Mouse (Mus musculus) adrenal gland, postnatal 14 days (tissue): ENCODE data around the gene Olfr667. TPM values are rescaled to one million over a fixed set of nuclear protein-coding genes. Genes with fewer than 3 reads are reported as not detected.
"Not testable (repeated sequence)": the region's sequence is repeated elsewhere in the genome, so short reads cannot be mapped to it uniquely, and the experiment has no call there.

Source experiments
- DNase-seq: peaks from one replicate; pipeline ENCODE4 v3.0.0; 2021; ENCODE audit warnings: mixed read lengths
- long read RNA-seq, 2 experiments: library from polyadenylated mRNA; stranded (forward); transcript quantifications; one replicate each; pipeline ENCODE4 v2.0.0; 2021
- total RNA-seq: library from RNA; stranded (reverse); gene quantifications from 2 replicates; pipeline ENCODE4 v1.2.3, GENCODE M21; 2021

Olfr667 gene
- not detected in 2 replicates for total RNA-seq
- long read RNA-seq, experiment 1, result 0 reads
- long read RNA-seq, experiment 2, result 0 reads

DNA sequence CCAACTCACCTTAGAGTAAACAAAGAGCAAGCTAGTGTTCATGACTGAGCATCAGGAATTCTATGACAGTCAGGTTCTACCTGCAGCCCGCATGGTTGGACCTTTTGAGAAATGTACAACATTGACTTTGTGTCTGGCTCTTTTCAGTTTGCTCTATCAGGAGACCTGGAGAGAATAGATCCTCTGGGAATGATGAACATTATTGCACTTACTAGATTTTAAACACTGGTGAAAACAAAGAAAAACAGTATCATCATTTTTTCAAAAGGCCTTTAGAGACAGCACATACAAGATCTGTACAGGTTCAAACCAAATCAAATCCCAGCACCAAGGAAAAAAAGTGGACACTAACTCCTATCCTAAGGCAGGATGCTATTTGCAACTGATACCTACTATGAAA, at the start of gene Olfr667:
Gene Olfr667 (minus strand): TSS at position 101 of the 400 bp plus-strand sequence.
- DNase-seq, result no peak

DNA sequence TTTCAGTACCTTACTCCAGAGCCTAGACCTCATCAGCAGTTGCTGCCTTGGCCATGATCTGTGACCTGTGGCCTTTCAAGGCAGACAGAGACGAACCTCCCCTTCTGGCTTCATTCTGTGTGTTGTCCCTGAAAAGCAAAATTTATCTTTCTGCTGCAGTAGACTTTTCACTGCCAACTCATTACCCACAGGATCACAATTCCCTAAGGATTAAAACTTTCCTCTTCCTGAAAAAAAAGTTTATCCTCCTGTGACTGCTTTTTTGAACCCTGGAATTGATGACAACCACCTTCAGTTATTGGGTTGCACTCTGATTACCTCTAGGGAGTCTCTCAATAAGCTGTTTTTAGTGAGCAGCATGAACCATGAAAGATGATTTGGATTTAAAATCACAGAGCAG, 41.2 kb upstream of the Olfr667 start, which contains the start of gene Olfr670:
Gene Olfr670 (minus strand): TSS at position 101 of the 400 bp plus-strand sequence.
- DNase-seq, result no peak

DNA sequence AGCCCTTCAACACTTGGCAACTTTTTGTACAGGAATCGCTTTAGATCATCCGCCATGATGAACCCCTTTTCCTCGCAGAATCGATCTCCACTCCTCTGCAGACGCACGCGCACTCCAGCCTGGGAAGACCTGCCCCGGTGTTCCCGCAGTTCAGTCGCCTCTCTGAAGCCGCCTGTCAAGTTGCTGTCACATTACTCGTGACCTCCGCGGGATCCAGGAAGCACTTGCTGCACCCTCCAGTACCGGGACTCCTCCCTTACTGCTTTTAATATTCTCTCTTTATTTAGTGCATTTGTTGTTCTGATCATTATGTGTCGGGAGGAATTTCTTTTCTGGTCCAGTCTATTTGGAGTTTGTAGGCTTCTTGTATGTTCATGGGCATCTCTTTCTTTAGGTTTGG, 29.0 kb upstream of the Olfr667 start:
- DNase-seq, result not testable (repeated sequence)

DNA sequence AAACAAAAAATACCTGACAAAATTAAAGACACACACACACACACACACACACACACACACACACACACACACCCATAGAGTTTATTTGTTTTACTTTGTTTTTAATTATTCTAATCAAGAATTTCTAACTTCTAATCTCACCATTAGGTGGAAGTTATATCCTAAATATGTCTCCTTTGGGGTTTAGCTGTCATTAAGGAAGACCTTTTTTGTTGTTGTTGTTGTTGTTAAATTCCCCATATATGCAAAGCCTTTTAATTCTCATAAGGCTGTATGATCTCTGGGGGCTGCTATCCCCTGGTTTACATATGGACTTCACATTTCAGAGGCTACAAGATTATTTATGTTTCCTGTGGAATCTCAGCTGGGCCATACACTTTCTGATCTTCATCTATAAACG, 12.7 kb upstream of the Olfr667 start, which contains the start of gene Olfr669:
Gene Olfr669 (plus strand): TSS at position 301 of the 400 bp plus-strand sequence.
- no peak for DNase-seq

DNA sequence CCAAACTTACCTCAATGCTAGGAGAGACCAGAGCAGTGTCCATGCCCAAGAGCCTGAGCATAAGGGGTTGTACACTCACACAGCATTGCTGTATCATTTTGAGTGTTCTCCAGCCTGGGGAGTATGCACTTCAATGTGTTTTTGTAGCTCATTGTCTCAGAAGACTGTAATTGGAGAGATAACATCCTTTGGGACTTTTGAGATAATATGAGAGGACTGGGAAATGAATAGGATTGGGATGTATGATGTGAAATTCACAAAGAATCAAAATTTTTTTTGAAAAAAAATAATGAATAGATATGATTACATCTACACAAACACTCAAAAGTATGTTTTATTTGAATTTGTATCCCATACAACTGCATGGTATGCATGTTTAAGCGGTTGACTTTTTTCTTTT, 6.7 kb upstream of the Olfr667 start, which contains the start of gene Olfr668:
Gene Olfr668 (minus strand): TSS at position 101 of the 400 bp plus-strand sequence.
- no peak for DNase-seq

DNA sequence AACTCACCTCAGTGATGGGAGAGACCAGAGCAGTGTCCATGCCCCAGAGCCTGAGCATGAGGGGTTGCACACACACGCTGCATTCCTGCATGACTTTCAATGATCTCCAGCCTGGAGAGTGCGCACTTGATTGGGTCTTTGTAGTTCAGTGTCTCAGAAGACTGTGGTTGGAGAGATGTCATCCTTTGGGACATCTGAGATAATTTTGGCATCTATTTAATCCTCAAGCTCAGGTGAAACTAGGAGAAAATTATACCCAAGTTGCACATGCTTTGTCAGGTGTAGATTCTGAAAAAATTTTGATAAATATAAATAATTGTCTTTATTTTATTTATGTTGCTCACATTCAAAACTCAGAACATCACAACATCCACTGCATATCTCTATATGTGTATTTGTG, 25.4 kb downstream of the Olfr667 start, which contains the start of gene Olfr666:
Gene Olfr666 (minus strand): TSS at position 101 of the 400 bp plus-strand sequence.
- no peak for DNase-seq

DNA sequence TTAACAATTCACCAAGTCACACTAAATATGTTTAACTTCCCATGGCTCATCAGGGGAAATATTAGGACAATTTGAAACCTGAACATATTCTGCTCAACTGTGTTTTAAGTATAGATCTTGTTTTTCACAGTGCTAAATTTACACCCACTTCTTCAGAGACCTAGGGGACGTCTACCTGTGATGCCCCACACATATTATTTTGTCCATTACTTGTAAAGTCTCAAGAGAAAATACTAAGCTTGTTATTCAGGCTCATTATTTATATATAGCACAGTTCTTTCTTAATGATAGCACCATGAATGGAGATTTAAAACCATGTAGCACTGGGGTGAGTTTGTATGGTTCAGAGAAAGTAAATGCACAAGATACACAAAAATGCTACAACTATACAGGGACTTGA, 43.6 kb downstream of the Olfr667 start, which contains the start of gene Olfr665:
Gene Olfr665 (plus strand): TSS at position 301 of the 400 bp plus-strand sequence.
- DNase-seq, result no peak

Other genes starting within 250 kb of the Olfr667 start
- not detected in 2 replicates for gene Olfr661, start 235.0 kb downstream of the Olfr667 start, total RNA-seq
- gene Usp17le, start 144.0 kb downstream of the Olfr667 start, total RNA-seq, result not detected in 2 replicates
- not detected in 2 replicates for gene Usp17lb, start 78.9 kb downstream of the Olfr667 start, total RNA-seq
- gene Usp17la, start 64.5 kb downstream of the Olfr667 start, total RNA-seq, result not detected in 2 replicates
- gene Olfr665, start 43.5 kb downstream of the Olfr667 start, total RNA-seq, result not detected in 2 replicates
- gene Olfr666, start 25.5 kb downstream of the Olfr667 start, total RNA-seq, result not detected in 2 replicates
- not detected in 2 replicates for gene Olfr668, start 6.6 kb upstream of the Olfr667 start, total RNA-seq
- gene Olfr669, start 12.8 kb upstream of the Olfr667 start, total RNA-seq, result not detected in 2 replicates
- gene Olfr670, start 41.1 kb upstream of the Olfr667 start, total RNA-seq, result not detected in 2 replicates
- not detected in 2 replicates for gene Olfr671, start 57.6 kb upstream of the Olfr667 start, total RNA-seq
- gene Olfr672, start 80.5 kb upstream of the Olfr667 start, total RNA-seq, result not detected in 2 replicates
- gene Olfr675, start 107.0 kb upstream of the Olfr667 start, total RNA-seq, result not detected in 2 replicates
- not detected in 2 replicates for gene Olfr676, start 111.2 kb upstream of the Olfr667 start, total RNA-seq
- gene Olfr677, start 129.9 kb upstream of the Olfr667 start, total RNA-seq, result not detected in 2 replicates
- gene Olfr678, start 143.0 kb upstream of the Olfr667 start, total RNA-seq, result not detected in 2 replicates
- not detected in 2 replicates for gene Olfr679, start 159.7 kb upstream of the Olfr667 start, total RNA-seq
- gene Olfr680-ps1, start 171.3 kb upstream of the Olfr667 start, total RNA-seq, result not detected in 2 replicates
- gene Olfr681, start 195.4 kb upstream of the Olfr667 start, total RNA-seq, result not detected in 2 replicates
- not detected in 2 replicates for gene Olfr683, start 225.5 kb upstream of the Olfr667 start, total RNA-seq
- gene Olfr684, start 242.2 kb upstream of the Olfr667 start, total RNA-seq, result not detected in 2 replicates